Mouse (Mus musculus) adrenal gland, adult 2 months (tissue): ENCODE results near the gene Jph3. TPM values are rescaled to one million over a fixed set of nuclear protein-coding genes. Genes with fewer than 3 reads are reported as not detected.

Experiments
- DNase-seq: peaks from one replicate; pipeline ENCODE4 v3.0.0; 2021
- polyA plus RNA-seq: library from polyadenylated mRNA; depleted of rRNA; stranded (reverse); fragments of >200 nt; gene quantifications from 2 replicates; pipeline ENCODE4 v1.2.3, GENCODE M21; 2012
- total RNA-seq, 2 experiments: library from RNA; stranded (reverse); gene quantifications; 2 replicates each; pipeline ENCODE4 v1.2.3; 2021

Gene Jph3
- total and polyA plus RNA-seq, 3 experiments = 1.6 to 3.1 (median 2.2) TPM

- no peak for DNase-seq
Measured at GRCm38 (mm10) chr8:121730170-121730569, 747 bp downstream of the Jph3 start.

DNA sequence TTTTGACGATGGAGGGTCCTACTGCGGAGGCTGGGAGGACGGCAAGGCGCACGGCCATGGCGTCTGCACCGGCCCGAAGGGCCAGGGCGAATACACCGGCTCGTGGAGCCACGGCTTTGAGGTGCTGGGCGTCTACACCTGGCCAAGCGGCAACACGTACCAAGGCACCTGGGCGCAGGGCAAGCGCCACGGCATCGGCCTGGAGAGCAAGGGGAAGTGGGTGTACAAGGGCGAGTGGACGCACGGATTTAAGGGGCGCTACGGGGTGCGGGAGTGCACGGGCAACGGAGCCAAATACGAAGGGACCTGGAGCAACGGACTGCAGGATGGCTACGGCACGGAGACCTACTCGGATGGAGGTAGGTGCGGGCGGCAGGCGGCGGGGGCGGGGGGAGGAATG lies 1.2 kb downstream of the Jph3 start:
- no peak for DNase-seq

GRCm38 (mm10) chr8:121731060-121731459 lies 1.6 kb downstream of the Jph3 start:
- no peak for DNase-seq

- no peak for DNase-seq
Measured at GRCm38 (mm10) chr8:121731471-121732333, 2.3 kb downstream of the Jph3 start.

- DNase-seq = no peak
Measured at GRCm38 (mm10) chr8:121732334-121732665, 2.9 kb downstream of the Jph3 start.

DNA sequence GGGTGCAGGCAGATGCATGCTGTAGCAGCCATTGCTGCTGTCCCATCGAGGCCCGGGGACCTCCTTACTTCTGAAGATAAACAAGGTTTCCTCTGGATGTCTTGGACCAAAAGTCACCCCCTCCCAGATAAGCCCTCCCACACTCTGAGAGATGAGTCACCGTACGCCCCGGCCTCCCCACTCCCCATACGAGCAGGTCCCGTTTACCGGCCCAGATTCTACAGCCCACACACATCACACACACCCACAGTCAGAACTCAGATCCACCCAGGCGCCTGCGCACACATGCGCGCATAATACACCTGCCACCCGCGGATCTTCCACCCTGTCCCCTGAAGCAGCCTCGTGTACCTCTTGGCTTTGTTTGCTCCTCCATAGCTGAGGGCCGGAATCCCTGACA lies 4.8 kb downstream of the Jph3 start:
- no peak for DNase-seq

DNA sequence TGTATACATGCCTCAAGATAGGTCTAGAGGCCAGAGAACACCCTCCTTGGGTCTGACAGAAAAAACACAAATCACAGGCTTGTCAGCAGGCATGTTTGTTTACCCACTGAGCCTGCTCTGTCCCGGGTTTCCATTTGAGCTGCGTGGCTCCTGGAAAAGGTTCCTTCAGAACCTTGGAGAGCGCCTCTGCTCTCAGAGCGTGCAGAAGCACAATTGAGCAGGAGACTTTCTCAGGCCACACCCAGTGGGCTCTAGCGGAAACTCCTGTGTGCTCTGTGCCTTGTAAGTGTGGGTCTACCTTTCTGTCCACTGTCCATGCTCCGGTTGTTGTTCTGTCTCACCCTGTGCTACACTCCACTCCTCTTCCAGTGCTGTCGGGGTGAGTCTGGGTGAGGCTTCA lies 6.8 kb downstream of the Jph3 start:
- DNase-seq = peak; percentile 18

GRCm38 (mm10) chr8:121740721-121741120 lies 11.3 kb downstream of the Jph3 start:
- DNase-seq = no peak

- no peak for DNase-seq
Measured at GRCm38 (mm10) chr8:121749501-121749900, 20.1 kb downstream of the Jph3 start.

GRCm38 (mm10) chr8:121750512-121750911 lies 21.1 kb downstream of the Jph3 start:
- DNase-seq = no peak

GRCm38 (mm10) chr8:121751407-121751806 lies 22.0 kb downstream of the Jph3 start:
- peak; percentile 34 for DNase-seq

DNA sequence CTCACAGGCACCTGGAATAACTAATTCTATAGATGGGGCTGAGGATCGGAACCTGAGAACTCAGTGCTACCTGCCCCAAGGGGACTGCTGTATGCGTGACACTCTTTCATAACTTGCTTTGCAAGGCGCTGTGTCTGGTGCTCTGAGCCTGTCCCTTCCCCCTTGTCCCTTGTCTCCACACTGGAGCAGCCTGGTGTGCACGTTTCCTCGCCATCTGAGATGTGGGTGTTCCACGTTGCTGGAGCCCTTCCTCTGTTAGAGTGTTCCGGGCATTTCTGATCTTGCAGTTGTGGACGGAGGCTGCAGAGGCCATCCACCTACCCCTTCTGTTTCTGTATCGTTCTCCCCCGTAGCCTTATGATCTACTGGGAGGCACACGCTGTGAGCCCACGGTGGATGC lies 29.0 kb downstream of the Jph3 start:
- no peak for DNase-seq

DNA sequence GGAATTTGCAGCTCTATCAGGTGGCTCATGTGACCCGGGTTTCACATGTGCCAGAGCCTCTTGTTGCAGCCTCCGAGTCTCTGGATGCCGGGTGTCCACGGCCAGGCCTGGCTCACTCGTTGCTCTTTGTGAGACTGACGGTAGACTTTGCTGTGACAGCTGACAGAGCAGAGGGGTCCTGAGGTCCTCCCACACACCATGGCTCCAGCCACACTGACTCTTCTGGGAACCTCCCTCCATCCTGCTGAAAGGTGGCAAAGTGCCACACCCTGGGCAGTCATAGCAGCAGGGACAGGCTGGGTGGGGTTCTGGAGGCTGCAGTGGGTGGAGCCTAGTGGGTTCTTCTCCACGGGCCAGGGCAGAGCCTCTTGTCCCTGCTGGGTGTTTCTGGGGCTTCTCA lies 31.1 kb downstream of the Jph3 start:
- DNase-seq = no peak

DNA sequence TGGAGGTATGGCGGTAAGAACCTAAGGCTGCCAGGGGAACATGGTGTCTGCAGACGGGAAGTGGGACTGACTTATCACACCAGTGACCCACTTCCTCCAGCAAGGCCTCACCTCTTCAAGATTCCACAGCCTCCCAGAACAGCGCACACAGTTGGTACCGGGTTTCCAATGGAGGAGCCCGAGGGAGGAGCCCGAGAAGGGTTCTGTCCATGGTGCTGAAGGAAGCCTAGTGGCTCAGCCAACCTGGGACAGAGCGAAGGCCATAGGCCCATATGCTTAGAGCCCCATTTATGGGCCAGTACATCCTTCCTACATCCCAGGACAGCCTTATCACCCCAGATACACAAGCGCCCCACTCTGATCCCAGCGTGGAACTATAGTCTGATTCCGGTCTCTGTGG lies 32.1 kb downstream of the Jph3 start:
- peak; percentile 34 for DNase-seq

DNA sequence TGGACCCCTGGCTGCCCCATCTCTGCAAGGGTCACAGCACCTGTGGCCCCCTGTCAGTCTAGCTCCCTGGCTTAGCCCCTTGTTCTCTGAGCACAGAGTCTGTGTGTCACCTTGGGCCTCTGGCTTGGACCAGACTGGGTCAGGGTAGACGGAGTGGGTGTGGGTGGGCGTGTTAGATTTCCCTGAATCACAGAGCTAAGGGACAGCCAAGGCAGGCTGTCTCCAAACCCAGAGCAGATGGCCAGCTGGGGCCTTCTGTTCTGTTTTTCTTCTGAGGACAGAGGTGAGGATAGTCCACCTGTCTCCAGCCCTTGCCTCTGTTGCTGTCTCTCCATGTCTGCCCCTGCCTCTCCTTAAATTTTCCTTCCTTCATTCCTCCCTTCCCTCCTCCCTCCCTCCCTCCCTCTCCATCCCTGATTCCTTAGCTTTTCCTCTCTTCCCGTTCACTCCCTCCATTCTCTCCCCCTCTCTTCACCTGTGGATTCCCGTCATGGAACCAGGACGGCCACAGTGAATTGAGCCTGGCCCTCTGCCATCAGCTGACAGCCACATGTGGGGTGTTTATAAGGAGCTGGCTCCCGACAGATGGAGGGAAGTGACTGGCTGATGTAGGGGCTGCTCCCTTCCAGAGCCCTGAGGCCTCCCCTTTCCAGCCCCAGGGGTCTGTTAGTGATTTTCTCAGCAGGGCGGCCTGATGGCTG lies 33.7 kb downstream of the Jph3 start:
- no peak for DNase-seq

DNA sequence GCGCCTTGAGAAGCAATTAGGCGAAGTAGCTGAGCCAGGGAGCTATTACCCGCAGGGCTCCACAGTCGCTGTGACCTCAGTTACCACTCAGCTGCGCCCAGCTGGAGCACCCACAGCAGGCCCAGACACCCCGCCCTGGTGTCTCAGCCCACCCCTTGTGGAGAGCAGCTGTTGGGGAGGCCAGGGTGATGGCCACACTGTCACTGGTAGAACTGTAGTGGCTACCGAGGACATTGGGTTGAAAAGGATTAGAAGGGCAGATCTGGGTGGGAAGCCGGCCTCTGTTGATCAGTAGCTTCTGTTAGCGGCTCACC lies 34.2 kb downstream of the Jph3 start:
- no peak for DNase-seq

GRCm38 (mm10) chr8:121765594-121766138 lies 36.2 kb downstream of the Jph3 start:
- no peak for DNase-seq

GRCm38 (mm10) chr8:121769095-121769494 lies 39.7 kb downstream of the Jph3 start:
- no peak for DNase-seq

GRCm38 (mm10) chr8:121769621-121770020 lies 40.2 kb downstream of the Jph3 start:
- DNase-seq = no peak

GRCm38 (mm10) chr8:121770845-121771752 lies 41.7 kb downstream of the Jph3 start:
- no peak for DNase-seq

DNA sequence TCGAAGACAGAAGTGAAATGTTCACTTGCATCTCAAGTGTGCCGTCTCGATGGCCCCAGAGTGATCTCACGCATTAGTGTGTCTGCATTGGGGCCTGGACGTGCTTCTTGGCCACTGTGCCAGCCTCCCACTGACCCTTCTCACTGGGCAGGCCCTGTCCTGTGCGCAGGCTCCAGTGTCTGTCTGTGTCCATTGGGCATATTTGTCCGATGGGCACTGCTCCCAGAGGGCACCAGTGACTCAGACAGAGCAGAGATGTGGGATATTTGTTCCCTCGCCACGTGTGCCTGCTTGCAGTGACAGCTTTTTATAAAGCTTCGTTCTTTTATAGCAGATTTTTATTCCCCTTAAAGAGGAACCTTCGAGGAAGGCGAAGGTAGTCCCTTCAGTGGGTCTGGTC lies 44.5 kb downstream of the Jph3 start:
- DNase-seq = no peak

GRCm38 (mm10) chr8:121782493-121782892 lies 53.1 kb downstream of the Jph3 start:
- DNase-seq = no peak
